ENCODE assay signal across 29 mouse cellular contexts in the genomic region with DNA sequence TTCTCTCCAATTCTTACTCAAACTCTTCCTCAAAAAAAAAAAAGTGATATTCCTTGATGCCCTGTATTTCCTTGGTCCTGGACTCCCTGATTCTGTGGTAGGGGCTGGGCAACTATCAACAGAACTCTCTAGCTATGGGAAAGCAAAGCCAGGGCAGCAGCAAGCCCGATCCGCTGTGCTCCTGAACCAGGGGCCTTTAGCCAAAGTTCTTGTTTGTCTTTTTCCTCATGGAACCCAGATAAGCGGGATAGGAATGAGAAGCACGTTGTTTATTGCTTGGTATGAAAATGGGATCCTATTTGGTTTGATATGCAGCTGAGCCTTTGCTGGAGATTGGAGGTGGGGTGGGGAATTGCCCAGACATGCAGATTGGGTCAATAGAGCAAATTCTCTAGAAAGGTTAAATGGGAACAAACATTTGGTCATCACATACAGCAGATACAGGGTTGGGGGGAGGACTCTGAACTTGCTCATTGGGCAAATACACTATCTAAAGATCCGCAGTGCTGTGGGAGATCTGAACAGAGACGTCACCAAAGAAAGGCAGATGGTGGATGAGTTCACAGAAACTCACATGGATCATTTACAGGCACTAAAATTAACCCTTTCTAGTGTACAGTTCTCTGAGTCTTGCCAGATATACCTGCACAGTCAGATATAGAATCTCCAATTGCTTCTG.
DNase-seq lines count a peak whose midpoint lies in the region; ATAC-seq and TF ChIP-seq lines count a peak whose summit lies in the region.
"Had no signal": no experiment of that assay in that cellular context is flagged by ENCODE, and none has a peak within 500 bp of the region (broad histone marks: within the 10 kb centered on the region; RNA-seq: fewer than 3 reads in every experiment).

No protein-coding gene starts in this region.

- H3K36me3 ChIP-seq in liver, embryonic 14.5 days (replicated peaks; ENCODE audit: control insufficient read depth, insufficient read depth, low read depth), result no peaks in the 10 kb centered on the region
- H3K36me3 ChIP-seq in forebrain, embryonic 11.5 days (ENCODE audit: control insufficient read depth, insufficient read depth, low read length), result no peaks in the 10 kb centered on the region
- H3K36me3 ChIP-seq: forebrain, embryonic 12.5 days; G1E; hindbrain, embryonic 10.5 days; hindbrain, embryonic 15.5 days had no signal

- no peak for TF ChIP-seq EP300 in liver, embryonic 14.5 days (IDR thresholded peaks at IDR 0.05; ENCODE audit: low read depth)

- WGBS in liver, embryonic 14.5 days (ENCODE audit: insufficient replicate concordance), result 52% methylated on average over 6 of the region's 6 CpGs
- 84% methylated on average over 6 of the region's 6 CpGs for WGBS in forebrain, embryonic 11.5 days

- H3K9me3 ChIP-seq in liver, embryonic 14.5 days (ENCODE audit: control insufficient read depth, low read length), result no peaks in the 10 kb centered on the region
- H3K9me3 ChIP-seq in forebrain, embryonic 11.5 days (ENCODE audit: control insufficient read depth, low read length), result no peaks in the 10 kb centered on the region
- H3K9me3 ChIP-seq: forebrain, embryonic 12.5 days; hindbrain, embryonic 10.5 days; hindbrain, embryonic 15.5 days had no signal

- H3K4me3 ChIP-seq in liver, embryonic 14.5 days (ENCODE audit: insufficient read depth in 1 of 2, low read depth in 2 of 2, low read length in 2 of 2), result no peak overlapping the region
- no peak overlapping the region for H3K4me3 ChIP-seq in forebrain, embryonic 11.5 days (ENCODE audit: low read depth, low read length)
- H3K4me3 ChIP-seq: erythroblast, embryonic 14.5 days; forebrain, embryonic 12.5 days; hindbrain, embryonic 10.5 days; hindbrain, embryonic 15.5 days had no signal

- H3K27me3 ChIP-seq in liver, embryonic 14.5 days (ENCODE audit: control insufficient read depth, insufficient read depth, low read length), result no peaks in the 10 kb centered on the region
- no peaks in the 10 kb centered on the region for H3K27me3 ChIP-seq in forebrain, embryonic 11.5 days (ENCODE audit: control insufficient read depth, insufficient read depth, low read length)
- H3K27me3 ChIP-seq: hindbrain, embryonic 15.5 days had no signal

- H3K4me2 ChIP-seq in liver, embryonic 14.5 days (ENCODE audit: low read depth), result no peak overlapping the region
- no peak overlapping the region for H3K4me2 ChIP-seq in forebrain, embryonic 11.5 days (ENCODE audit: low read depth, low read length, severe bottlenecking)
- H3K4me2 ChIP-seq: forebrain, embryonic 12.5 days; hindbrain, embryonic 15.5 days; midbrain, embryonic 11.5 days had no signal

- no peak overlapping the region for H3K27ac ChIP-seq in liver, embryonic 14.5 days
- H3K27ac ChIP-seq in forebrain, embryonic 11.5 days (ENCODE audit: low read depth, low read length), result no peak overlapping the region
- H3K27ac ChIP-seq: forebrain, embryonic 12.5 days; hindbrain, embryonic 10.5 days; hindbrain, embryonic 15.5 days; stomach, postnatal 0 days had no signal

- ATAC-seq in liver, embryonic 14.5 days (ENCODE audit: insufficient read depth), result peak; percentile 61
- no peak for ATAC-seq in forebrain, embryonic 11.5 days (replicated peaks; ENCODE audit: low FRiP score)
- ATAC-seq: forebrain, postnatal 0 days; lung, postnatal 0 days; midbrain, embryonic 16.5 days; Patski had no signal

- peak; percentile 70 for DNase-seq in heart, adult 11 months
- DNase-seq in heart, adult 9 months (ENCODE audit: low spot score in 2 of 2), result no peak
- peak; percentile 13 for DNase-seq in urinary bladder, postnatal 14 days (ENCODE audit: low spot score)
- DNase-seq in urinary bladder, postnatal 25 days (ENCODE audit: low spot score), result no peak
- DNase-seq in liver, embryonic 14.5 days (ENCODE audit: low read depth in 3 of 3, low spot score in 3 of 3), result peak in 2 of 3 experiments; percentile 2 to 7
- no peak for DNase-seq in forebrain, embryonic 11.5 days (ENCODE audit: low spot score)
- no peak for DNase-seq in layer of hippocampus, adult 9-10 months (ENCODE audit: low spot score)
- no peak for DNase-seq in adipocyte (ENCODE audit: low spot score)
- DNase-seq: adrenal gland, postnatal 14 days; cerebellum, adult 11 months; cerebellum, adult 9-11 months; forebrain, postnatal 0 days; heart, postnatal 14 days; kidney, adult 11 months; kidney, postnatal 4 days; lung, adult 18-20 months; right cerebral cortex, adult 18-20 months; thymus, adult 18-20 months; thymus, postnatal 25 days had no signal

- H3K4me1 ChIP-seq in liver, embryonic 14.5 days (replicated peaks; ENCODE audit: control insufficient read depth in 2 of 2, insufficient read depth in 2 of 2, low read length in 1 of 2), result peaks cover 0 to 9% of the 10 kb centered on the region in 2 experiments; a peak in 2 of 4 replicates
- H3K4me1 ChIP-seq in forebrain, embryonic 11.5 days (replicated peaks; ENCODE audit: control insufficient read depth, insufficient read depth, low read length), result no peaks in the 10 kb centered on the region

- H3K9ac ChIP-seq in liver, embryonic 14.5 days (replicated peaks), result no peak overlapping the region
- no peak overlapping the region for H3K9ac ChIP-seq in forebrain, embryonic 11.5 days (ENCODE audit: low read length)
- H3K9ac ChIP-seq: forebrain, embryonic 12.5 days; forebrain, postnatal 0 days; hindbrain, embryonic 15.5 days had no signal

- TF ChIP-seq CTCF in liver, embryonic 14.5 days (IDR thresholded peaks at IDR 0.05; ENCODE audit: low read depth), result no peak

Comparison
In these comparisons a context has a peak if more than half of its experiments do, and no peak if none do; other contexts are left out.
1. DNase-seq: peak in heart, adult 11 months (single experiment), urinary bladder, postnatal 14 days (single experiment) and liver, embryonic 14.5 days (2 of 3); none in heart, adult 9 months (0 of 2), urinary bladder, postnatal 25 days (single experiment), forebrain, embryonic 11.5 days (single experiment), layer of hippocampus, adult 9-10 months (single experiment) and adipocyte (single experiment).